Mouse (Mus musculus) subcutaneous adipose tissue, adult 2 months (tissue): ENCODE data around the gene Cnn2. TPM values are rescaled to one million over a fixed set of nuclear protein-coding genes. Genes with fewer than 3 reads are reported as not detected.

Experiments
- polyA plus RNA-seq: library from polyadenylated mRNA; depleted of rRNA; stranded (reverse); fragments of >200 nt; gene quantifications from 2 replicates; pipeline ENCODE4 v1.2.3, GENCODE M21; 2012; ENCODE audit warnings: low replicate concordance; rRNA removed

The Cnn2 gene
- polyA plus RNA-seq = 63.8 and 191 TPM in 2 replicates

GRCm38 (mm10) chr10:79988506-79989271 lies at the start of gene Cnn2:
Gene Cnn2, plus strand, starts transcription at chr10:79988584.

GRCm38 (mm10) chr10:79959847-79960601 lies 28.4 kb upstream of the Cnn2 start, which contains the start of gene Wdr18:
Gene Wdr18, plus strand, starts transcription at chr10:79960152.

GRCm38 (mm10) chr10:79970415-79971182 lies 17.8 kb upstream of the Cnn2 start, which contains the start of gene Grin3b:
Gene Grin3b, plus strand, starts transcription at chr10:79970715.

GRCm38 (mm10) chr10:79984195-79984816 lies 4.1 kb upstream of the Cnn2 start, which contains the start of gene Tmem259:
Gene Tmem259, minus strand, starts transcription at chr10:79984330.

GRCm38 (mm10) chr10:79996272-79997033 lies 8.1 kb downstream of the Cnn2 start, which contains the start of gene Abca7:
Gene Abca7, plus strand, starts transcription at chr10:79996494.

GRCm38 (mm10) chr10:80016511-80016910 lies 28.1 kb downstream of the Cnn2 start, which contains the start of gene Arhgap45:
Gene Arhgap45, plus strand, starts transcription at chr10:80016653.

GRCm38 (mm10) chr10:80039559-80039979 lies 51.2 kb downstream of the Cnn2 start, which contains the start of gene Polr2e:
Gene Polr2e, minus strand, starts transcription at chr10:80039795.

Other genes starting within 250 kb of the Cnn2 start
- 53.4 and 66.9 TPM in 2 replicates for gene Polrmt, start 242.0 kb upstream of the Cnn2 start, polyA plus RNA-seq
- 0.26 TPM in 1 of 2 replicates, not detected in the other for gene Fgf22, start 233.5 kb upstream of the Cnn2 start, polyA plus RNA-seq
- 70.2 and 152 TPM in 2 replicates for gene Rnf126, start 221.6 kb upstream of the Cnn2 start, polyA plus RNA-seq
- gene Fstl3, start 211.3 kb upstream of the Cnn2 start, polyA plus RNA-seq = 48.7 and 48.9 TPM in 2 replicates
- gene Prss57, start 197.6 kb upstream of the Cnn2 start, polyA plus RNA-seq = 0.17 and 0.19 TPM in 2 replicates
- gene Palm, start 195.0 kb upstream of the Cnn2 start, polyA plus RNA-seq = 79.5 and 127 TPM in 2 replicates
- gene Misp, start 167.6 kb upstream of the Cnn2 start, polyA plus RNA-seq = 0.53 and 9.3 TPM in 2 replicates
- gene Ptbp1, start 134.2 kb upstream of the Cnn2 start, polyA plus RNA-seq = 143 and 437 TPM in 2 replicates
- 9.6 and 15.2 TPM in 2 replicates for gene Prtn3, start 114.1 kb upstream of the Cnn2 start, polyA plus RNA-seq
- 32.9 and 40.1 TPM in 2 replicates for gene Plppr3, start 114.0 kb upstream of the Cnn2 start, polyA plus RNA-seq
- 1.6 and 3.3 TPM in 2 replicates for gene Elane, start 102.3 kb upstream of the Cnn2 start, polyA plus RNA-seq
- gene Cfd, start 97.7 kb upstream of the Cnn2 start, polyA plus RNA-seq = 21,080 and 31,020 TPM in 2 replicates
- gene Med16, start 79.7 kb upstream of the Cnn2 start, polyA plus RNA-seq = 55.6 and 79.3 TPM in 2 replicates
- gene Gm26602, start 77.7 kb upstream of the Cnn2 start, polyA plus RNA-seq = not detected in 2 replicates
- 9.9 and 10.5 TPM in 2 replicates for gene Kiss1r, start 71.6 kb upstream of the Cnn2 start, polyA plus RNA-seq
- 145 and 176 TPM in 2 replicates for gene R3hdm4, start 67.4 kb upstream of the Cnn2 start, polyA plus RNA-seq
- gene Arid3a, start 61.5 kb upstream of the Cnn2 start, polyA plus RNA-seq = 3.0 and 9.3 TPM in 2 replicates
- gene Wdr18, start 28.4 kb upstream of the Cnn2 start, polyA plus RNA-seq = 46.4 and 57.2 TPM in 2 replicates
- gene Grin3b, start 17.9 kb upstream of the Cnn2 start, polyA plus RNA-seq = 0.10 and 0.13 TPM in 2 replicates
- gene Tmem259, start 4.3 kb upstream of the Cnn2 start, polyA plus RNA-seq = 273 and 278 TPM in 2 replicates
- gene Abca7, start 7.9 kb downstream of the Cnn2 start, polyA plus RNA-seq = 15.1 and 17.4 TPM in 2 replicates
- 32.7 and 52.3 TPM in 2 replicates for gene Arhgap45, start 28.1 kb downstream of the Cnn2 start, polyA plus RNA-seq
- 154 and 220 TPM in 2 replicates for gene Polr2e, start 51.2 kb downstream of the Cnn2 start, polyA plus RNA-seq
- 955 and 2,154 TPM in 2 replicates for gene Gpx4, start 58.6 kb downstream of the Cnn2 start, polyA plus RNA-seq
- 43.1 and 60.1 TPM in 2 replicates for gene Sbno2, start 117.0 kb downstream of the Cnn2 start, polyA plus RNA-seq
- 146 and 147 TPM in 2 replicates for gene Stk11, start 127.2 kb downstream of the Cnn2 start, polyA plus RNA-seq
- 840 and 867 TPM in 2 replicates for gene Atp5d, start 150.0 kb downstream of the Cnn2 start, polyA plus RNA-seq
- gene Cbarp, start 152.3 kb downstream of the Cnn2 start, polyA plus RNA-seq = 4.6 and 24.2 TPM in 2 replicates
- 26.8 and 79.7 TPM in 2 replicates for gene Midn, start 159.7 kb downstream of the Cnn2 start, polyA plus RNA-seq
- 85.6 and 156 TPM in 2 replicates for gene Cirbp, start 177.4 kb downstream of the Cnn2 start, polyA plus RNA-seq
- gene 1600002K03Rik, start 184.4 kb downstream of the Cnn2 start, polyA plus RNA-seq = 11.8 and 12.1 TPM in 2 replicates
- 5.8 and 12.4 TPM in 2 replicates for gene Efna2, start 190.9 kb downstream of the Cnn2 start, polyA plus RNA-seq
- gene Mum1, start 237.8 kb downstream of the Cnn2 start, polyA plus RNA-seq = 61.9 and 62.4 TPM in 2 replicates